Mouse (Mus musculus) C2C12 (cell line): Measurements from ENCODE around the gene Asic1. TPM values are rescaled to one million over a fixed set of nuclear protein-coding genes. Genes with fewer than 3 reads are reported as not detected.

ENCODE experiments used
- H3K27me3 ChIP-seq: one replicate; pipeline ENCODE4 v1.6.1; 2011; ENCODE audit not compliant: control insufficient read depth, insufficient read depth, insufficient read length
- H3K36me3 ChIP-seq: one replicate; pipeline ENCODE4 v1.6.1; 2011; ENCODE audit not compliant: control insufficient read depth, insufficient read depth
- H3K4me3 ChIP-seq: one replicate; pipeline ENCODE4 v1.5.1; 2011; ENCODE audit warnings: mild to moderate bottlenecking, control low read depth; ENCODE audit not compliant: poor library complexity, insufficient read depth, severe bottlenecking
- H3K79me2 ChIP-seq: one replicate; pipeline ENCODE4 v1.6.1; 2011; ENCODE audit not compliant: control insufficient read depth, insufficient read depth
- H3K79me3 ChIP-seq: one replicate; pipeline ENCODE4 v1.6.1; 2011; ENCODE audit warnings: low read depth, control low read depth
- H3ac ChIP-seq: one replicate; pipeline ENCODE3; 2011; ENCODE audit warnings: low read depth; ENCODE audit not compliant: control insufficient read depth, insufficient read length
- CEBPB ChIP-seq: IDR thresholded peaks from one replicate; pipeline ENCODE4 v1.6.1; 2011; ENCODE audit warnings: low read depth, mild to moderate bottlenecking, control low read depth, moderate library complexity
- CTCF ChIP-seq: IDR thresholded peaks from one replicate; pipeline ENCODE4 v1.5.1; 2011; ENCODE audit not compliant: control insufficient read depth, insufficient read depth, insufficient read length
- FOSL1 ChIP-seq: IDR thresholded peaks from one replicate; pipeline ENCODE4 v1.8.0; 2011; ENCODE audit warnings: mild to moderate bottlenecking, low read length; ENCODE audit not compliant: poor library complexity, insufficient read depth, severe bottlenecking
- MAX ChIP-seq: IDR thresholded peaks from one replicate; pipeline ENCODE4 v1.6.1; 2011; ENCODE audit warnings: mild to moderate bottlenecking, control low read depth
- MYOD1 ChIP-seq: IDR thresholded peaks from one replicate; pipeline ENCODE4 v1.6.1; 2011; ENCODE audit warnings: low read depth; ENCODE audit not compliant: control insufficient read depth, insufficient read length
- MYOG ChIP-seq: IDR thresholded peaks from one replicate; pipeline ENCODE4 v1.6.1; 2011; ENCODE audit not compliant: control insufficient read depth, insufficient read length; ENCODE audit errors: extremely low read depth
- USF1 ChIP-seq: IDR thresholded peaks from one replicate; pipeline ENCODE4 v1.6.1; 2011; ENCODE audit warnings: low read depth, mild to moderate bottlenecking, control low read depth, moderate library complexity
- polyA plus RNA-seq: library from polyadenylated mRNA; unstranded; fragments of >200 nt; fragmentation: generic; extraction: Trizol; gene quantifications from one replicate; pipeline ENCODE4 v1.2.1, GENCODE M21; 2012; ENCODE audit warnings: missing spikeins

The Asic1 gene
- polyA plus RNA-seq, 1 experiment, result 2.2 TPM

GRCm38 (mm10) chr15:99716814-99717213 is 46.6 kb downstream of the Asic1 start:
- Histone ChIP-seq H3K79me2 (no peaks in the 10 kb centered on the region), H3ac (no peak overlapping the region), H3K79me3 (no peaks in the 10 kb centered on the region), H3K27me3 (no peaks in the 10 kb centered on the region), H3K4me3 (no peak overlapping the region), H3K36me3 (peaks cover 36% of the 10 kb centered on the region)
- TF ChIP-seq CEBPB (no peak), FOSL1 (no peak), MAX (no peak), CTCF (no peak)

GRCm38 (mm10) chr15:99717386-99718334 is 47.5 kb downstream of the Asic1 start, which contains the start of gene Gpd1:
TSS of gene Gpd1 (plus strand) at chr15:99717515.
- peaks cover 28% of the 10 kb centered on the region for H3K36me3 ChIP-seq
- no peak for TF ChIP-seq MYOD1
- no peak for TF ChIP-seq FOSL1
- TF ChIP-seq USF1, result no peak
- no peak for TF ChIP-seq CEBPB
- TF ChIP-seq MAX, result no peak
- TF ChIP-seq CTCF, result no peak
- TF ChIP-seq MYOG, result no peak

GRCm38 (mm10) chr15:99718461-99719021 is 48.4 kb downstream of the Asic1 start:
- TF ChIP-seq MYOD1, result no peak
- no peak for TF ChIP-seq MYOG
- TF ChIP-seq CEBPB, result no peak
- no peak for TF ChIP-seq USF1
- TF ChIP-seq FOSL1, result no peak
- no peak for TF ChIP-seq CTCF
- TF ChIP-seq MAX, result no peak
- H3K79me3 ChIP-seq, result no peaks in the 10 kb centered on the region
- H3K36me3 ChIP-seq, result peaks cover 19% of the 10 kb centered on the region
- no peak overlapping the region for H3K4me3 ChIP-seq
- H3K27me3 ChIP-seq, result no peaks in the 10 kb centered on the region
- no peaks in the 10 kb centered on the region for H3K79me2 ChIP-seq
- no peak overlapping the region for H3ac ChIP-seq

More at GRCm38 (mm10) chr15:99717386-99718334, 47.5 kb downstream of the Asic1 start, which contains the start of gene Gpd1:
- Histone ChIP-seq H3K79me2 (no peaks in the 10 kb centered on the region), H3K4me3 (no peak within 1 kb of the TSS), H3K79me3 (no peaks in the 10 kb centered on the region), H3ac (no peak within 1 kb of the TSS), H3K27me3 (no peaks in the 10 kb centered on the region)

- no peak overlapping the region for H3ac ChIP-seq
- no peaks in the 10 kb centered on the region for H3K79me2 ChIP-seq
- no peaks in the 10 kb centered on the region for H3K79me3 ChIP-seq
- TF ChIP-seq MYOD1, result no peak
- TF ChIP-seq CEBPB, result no peak
- no peak for TF ChIP-seq USF1
- no peak for TF ChIP-seq FOSL1
- TF ChIP-seq CTCF, result no peak
- no peak for TF ChIP-seq MAX
- TF ChIP-seq MYOG, result no peak
- H3K27me3 ChIP-seq, result no peaks in the 10 kb centered on the region
- peaks cover 5% of the 10 kb centered on the region for H3K36me3 ChIP-seq
- H3K4me3 ChIP-seq, result no peak overlapping the region
Measured at GRCm38 (mm10) chr15:99719865-99720264, 49.7 kb downstream of the Asic1 start.

GRCm38 (mm10) chr15:99721921-99722743 is 52.0 kb downstream of the Asic1 start:
- no peaks in the 10 kb centered on the region for H3K36me3 ChIP-seq

More at GRCm38 (mm10) chr15:99721921-99722743, 52.0 kb downstream of the Asic1 start:
- H3K27me3 ChIP-seq, result no peaks in the 10 kb centered on the region
- H3K79me2 ChIP-seq, result peaks cover 14% of the 10 kb centered on the region
- no peak overlapping the region for H3ac ChIP-seq
- H3K4me3 ChIP-seq, result no peak overlapping the region
- TF ChIP-seq MYOG (no peak), MAX (no peak), USF1 (no peak), CEBPB (no peak)
- H3K79me3 ChIP-seq, result peaks cover 12% of the 10 kb centered on the region
